Mouse (Mus musculus) left cerebral cortex, adult 18-20 months (tissue): ENCODE measurements at regions not wholly inside any gene's neighbourhood (a gene's known extent, or its start where the extent isn't known, plus 50 kb on each side); places are given as distances from the start of the nearest gene placed in this dataset.
A peak's percentile ranks its signal among the peaks of the same experiment; 100 is the strongest.

Experiments used
- DNase-seq, 2 experiments: peaks; one replicate each; pipeline ENCODE4 v3.0.0; 2021 to 2022; ENCODE audit warnings: low spot score in 2 of 2, mixed read lengths in 1 of 2

DNA sequence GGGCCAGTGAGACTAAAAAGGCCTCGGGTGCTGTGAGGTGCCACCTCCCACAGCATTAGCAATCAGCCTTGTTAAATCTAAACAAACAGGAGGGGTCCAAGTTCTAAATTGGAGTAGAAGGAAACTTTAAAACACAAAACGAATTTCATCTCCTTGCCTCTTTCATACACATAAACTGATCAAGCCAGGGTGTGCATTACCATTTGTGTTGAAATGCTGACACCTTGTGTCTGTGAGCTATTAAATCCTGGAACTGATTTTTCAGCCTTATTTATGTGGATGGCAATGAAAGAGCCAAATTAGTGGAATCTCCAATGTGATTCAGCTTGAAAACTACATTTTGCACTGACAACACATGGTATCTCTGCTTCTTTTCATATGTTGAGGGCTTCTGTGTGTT lies 114.8 kb downstream of the Pcsk1 start:
- DNase-seq, result no peak

DNA sequence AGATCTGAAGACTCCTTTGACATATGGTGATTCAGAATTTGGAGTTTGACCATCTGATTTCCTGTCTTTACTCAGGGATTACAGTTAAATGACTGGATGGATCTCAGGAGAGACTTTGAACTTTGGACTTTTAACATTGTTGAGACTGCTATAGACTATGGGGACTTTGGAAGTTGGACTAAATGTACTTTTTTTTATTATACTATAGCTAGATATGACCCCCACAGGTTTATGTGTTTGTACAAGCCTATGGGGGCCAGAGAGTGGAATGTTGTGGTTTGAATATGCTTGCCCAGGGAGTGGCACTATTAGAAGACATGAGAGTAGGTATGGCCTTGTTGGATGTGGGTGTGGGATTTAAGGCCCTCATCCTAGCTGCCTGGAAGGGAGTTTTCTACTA lies 134.3 kb downstream of the Pcsk1 start:
- no peak for DNase-seq

DNA sequence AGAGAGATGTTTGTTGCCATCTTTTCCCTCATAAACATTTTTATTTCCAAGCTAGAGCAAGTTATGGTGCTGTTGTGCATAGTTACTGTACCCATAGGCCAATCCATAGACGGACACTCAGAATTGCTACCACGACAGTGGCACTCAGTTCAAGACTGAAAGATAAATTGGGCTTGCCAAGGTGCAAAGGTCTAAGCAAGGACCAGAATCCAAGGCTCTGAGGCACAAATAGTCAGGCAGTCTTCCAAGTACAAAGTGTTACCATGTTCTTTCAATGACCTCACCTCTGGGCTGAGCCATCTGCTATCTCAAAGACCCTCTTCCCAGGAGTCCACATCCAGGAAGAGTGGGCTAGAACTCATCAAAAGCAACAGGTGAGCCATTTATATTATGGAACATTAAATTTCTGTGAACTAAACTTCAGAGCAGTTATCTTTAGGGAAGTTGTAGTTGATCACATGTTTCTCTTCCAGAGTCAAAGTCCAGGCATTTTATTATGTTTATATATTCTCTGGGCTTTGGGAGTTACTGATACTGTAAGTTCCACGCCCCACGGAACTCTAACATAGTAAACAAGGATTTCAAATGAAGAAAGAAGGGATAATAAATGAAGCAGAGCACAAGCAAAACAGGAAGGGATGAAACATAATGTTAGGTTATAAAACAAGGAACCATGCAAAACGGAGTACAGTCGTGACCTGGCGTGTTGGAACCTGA lies 136.1 kb downstream of the Pcsk1 start:
- DNase-seq, result no peak

DNA sequence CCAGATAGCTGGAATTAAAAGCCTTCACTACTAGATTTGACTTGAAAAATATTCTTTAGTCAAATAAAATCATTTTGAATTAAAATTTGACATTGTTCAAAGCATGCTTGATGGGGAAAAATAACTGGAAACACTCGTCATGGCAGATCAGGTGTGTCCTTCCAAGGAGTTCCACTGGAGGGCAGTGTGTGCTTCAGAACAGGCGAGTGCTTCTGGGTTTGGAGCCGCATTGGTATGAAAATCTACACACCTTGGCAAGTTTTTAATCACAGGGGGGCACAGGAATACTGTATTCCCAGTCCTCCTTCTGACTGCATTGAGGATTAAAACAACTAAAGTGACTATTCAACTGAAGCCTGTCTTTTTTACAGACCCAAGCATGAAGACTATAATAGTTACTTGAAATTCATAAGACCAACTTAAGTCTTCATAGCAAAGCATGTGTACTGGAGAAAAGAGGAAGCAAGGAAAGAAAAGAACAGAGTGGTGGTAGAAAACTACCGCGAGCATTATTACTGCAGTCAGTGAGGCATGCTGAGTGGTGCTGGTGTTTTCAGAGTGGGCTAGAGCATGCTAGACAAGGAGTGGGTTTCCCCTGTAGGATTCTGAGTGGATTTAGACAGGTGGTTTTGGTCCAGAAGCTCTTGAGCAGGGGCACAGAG lies 138.1 kb downstream of the Pcsk1 start:
- DNase-seq, result peak; percentile 72 to 75

DNA sequence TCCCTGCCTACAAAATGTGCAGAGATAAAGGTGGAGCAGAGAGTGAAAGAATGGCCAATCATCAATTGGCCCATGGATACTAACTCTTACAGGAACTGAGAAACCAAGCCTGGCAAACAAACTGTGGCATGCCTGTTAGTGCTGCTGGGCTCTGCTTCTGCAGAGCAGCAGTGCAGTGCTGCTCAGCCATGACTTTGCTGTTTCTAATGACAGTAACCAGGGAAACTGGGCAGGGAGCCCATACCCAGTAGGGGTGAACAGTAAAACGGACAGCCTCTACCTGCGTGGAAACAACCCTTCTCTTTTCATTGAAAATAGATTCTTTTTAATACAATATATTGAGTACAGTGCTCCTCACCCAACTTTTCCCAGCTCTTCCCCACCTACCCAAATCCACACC lies 146.8 kb downstream of the Pcsk1 start:
- no peak for DNase-seq
